Mouse (Mus musculus): ENCODE results near the gene Alpi.

The Alpi gene

DNA sequence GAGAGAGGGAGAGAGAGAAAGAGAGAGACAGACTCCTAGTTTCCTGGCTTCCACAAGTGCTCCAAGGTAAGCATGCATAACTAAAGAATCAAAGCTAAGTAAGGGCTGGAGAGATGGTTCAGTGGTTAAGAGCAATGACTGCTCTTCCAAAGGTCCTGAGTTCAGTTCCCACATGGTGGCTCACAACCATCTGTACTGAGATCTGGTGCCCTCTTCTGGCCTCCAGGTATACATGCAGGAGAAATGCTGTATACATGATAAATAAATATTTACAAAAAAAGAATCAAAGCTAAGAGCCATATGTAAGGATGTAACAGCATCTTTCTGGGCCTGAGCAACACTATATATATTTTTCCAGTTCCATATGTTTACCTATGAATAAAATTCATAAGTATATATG lies 40.5 kb downstream of the Alpi start:
- no peak for DNase-seq (ENCODE audit: low spot score in 2 of 2)

DNA sequence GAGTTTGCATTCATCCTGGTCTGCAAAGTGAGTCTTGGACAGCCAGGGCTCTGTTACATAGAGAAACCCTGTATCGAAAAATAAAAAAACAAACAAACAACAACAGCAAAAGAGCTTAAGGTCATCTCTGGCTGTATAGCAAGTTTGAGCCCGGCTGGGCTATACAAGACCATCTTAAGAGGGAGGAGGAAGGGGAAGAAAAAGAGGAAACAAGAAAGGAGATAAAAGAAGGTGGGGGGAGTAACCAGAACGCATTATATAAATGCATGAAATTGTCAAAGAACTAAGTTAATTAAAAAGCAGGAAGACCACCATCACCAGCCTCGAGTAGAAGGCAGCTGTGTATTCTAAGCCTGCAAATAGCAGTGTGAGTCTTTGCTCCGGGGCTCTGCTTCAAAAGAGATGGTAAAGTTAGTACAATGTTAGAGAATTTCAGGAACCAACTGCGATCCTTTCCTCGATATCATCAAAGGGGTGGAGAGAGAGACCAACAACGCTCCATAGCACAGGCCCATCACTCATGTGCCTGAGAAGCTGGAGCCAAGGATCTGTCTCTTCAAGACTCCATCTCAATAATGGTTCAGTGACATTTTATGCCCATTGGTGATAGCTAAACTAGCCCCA lies 42.3 kb downstream of the Alpi start:
- DNase-seq (ENCODE audit: low spot score in 2 of 2) = no peak

DNA sequence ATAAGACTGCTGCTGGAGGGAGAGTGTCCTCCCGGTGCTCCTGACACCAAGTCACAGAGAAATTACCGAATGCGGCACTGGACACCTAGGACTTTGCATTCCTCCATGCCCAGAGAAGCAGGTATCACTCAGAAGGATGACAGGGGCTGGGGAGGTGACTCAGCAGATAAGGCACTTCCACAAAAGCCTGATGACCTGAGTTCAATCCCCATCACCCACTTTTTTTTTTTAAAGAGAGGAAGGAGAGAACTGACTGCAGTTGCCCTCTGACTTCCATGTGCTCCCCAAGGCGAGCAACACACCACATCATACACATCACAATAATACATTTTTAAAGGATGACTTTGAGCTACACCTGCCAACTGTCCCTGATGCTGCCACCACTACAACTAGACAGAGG lies 44.3 kb downstream of the Alpi start:
- no peak for DNase-seq (ENCODE audit: low spot score in 2 of 2)

DNA sequence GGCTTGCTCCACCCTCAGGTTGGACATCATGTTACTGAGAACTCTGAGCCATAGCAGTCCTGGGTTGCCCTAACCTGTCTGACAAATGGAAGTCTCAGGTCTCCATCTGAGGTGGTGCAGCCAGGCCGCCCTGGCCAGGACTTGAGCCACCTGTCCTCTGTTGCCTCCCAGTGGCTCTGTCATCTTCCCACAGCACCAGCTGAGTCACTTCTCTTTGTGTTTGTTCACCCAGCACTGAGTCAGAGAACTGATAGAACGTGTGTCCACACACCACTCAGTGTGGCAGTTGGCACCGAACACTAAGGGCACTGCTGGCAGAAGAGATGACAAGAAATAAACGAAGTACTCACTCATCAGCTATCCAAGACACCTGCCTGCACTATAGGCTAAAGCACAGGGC lies 50.0 kb downstream of the Alpi start:
- DNase-seq (ENCODE audit: low spot score in 2 of 2) = peak in 1 of 2 experiments; percentile 25

DNA sequence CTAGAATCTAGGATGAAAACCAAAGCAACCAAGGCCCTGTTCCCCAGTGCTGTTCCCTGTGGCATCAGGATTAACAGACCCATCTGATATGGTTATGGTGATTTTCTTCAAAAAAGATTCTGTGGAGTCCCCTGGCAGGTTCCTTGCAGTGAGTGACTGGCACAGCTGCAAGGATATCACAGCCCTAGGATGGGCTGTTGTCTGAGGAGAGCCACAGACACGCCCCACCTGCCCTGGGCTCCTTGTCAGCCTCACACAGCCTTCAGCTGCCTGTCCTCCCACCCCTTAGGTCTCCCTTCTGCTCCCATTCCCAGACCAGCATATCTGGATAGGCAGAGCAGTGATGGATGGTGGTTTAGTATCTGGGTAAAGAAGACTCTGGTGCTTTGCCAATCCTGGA lies 50.7 kb downstream of the Alpi start:
- no peak for DNase-seq (ENCODE audit: low spot score in 2 of 2)

DNA sequence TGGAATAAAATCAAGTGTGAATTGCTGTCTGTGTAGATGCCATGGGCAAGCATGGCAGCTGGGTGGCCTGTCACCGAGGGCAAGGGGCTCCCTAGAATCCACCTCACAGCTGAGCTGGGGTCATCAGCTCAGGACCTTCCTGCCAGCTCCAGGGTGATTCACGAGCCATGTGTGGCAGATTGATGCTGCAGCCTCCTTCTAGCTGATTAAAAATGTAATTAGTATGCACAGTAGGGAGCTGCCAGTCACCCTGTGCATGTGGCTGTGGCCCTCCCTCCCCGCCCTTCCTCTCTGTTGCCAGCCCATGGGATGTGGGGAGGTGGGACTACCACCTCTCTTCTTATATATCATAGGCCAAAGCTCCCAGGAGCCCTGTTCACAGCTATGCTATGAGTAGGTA lies 51.3 kb downstream of the Alpi start:
- no peak for DNase-seq (ENCODE audit: low spot score in 2 of 2)

Measured in urinary bladder, postnatal 36 days (tissue).